Mouse (Mus musculus): ENCODE measurements around the gene Arl2.

Gene Arl2

DNA sequence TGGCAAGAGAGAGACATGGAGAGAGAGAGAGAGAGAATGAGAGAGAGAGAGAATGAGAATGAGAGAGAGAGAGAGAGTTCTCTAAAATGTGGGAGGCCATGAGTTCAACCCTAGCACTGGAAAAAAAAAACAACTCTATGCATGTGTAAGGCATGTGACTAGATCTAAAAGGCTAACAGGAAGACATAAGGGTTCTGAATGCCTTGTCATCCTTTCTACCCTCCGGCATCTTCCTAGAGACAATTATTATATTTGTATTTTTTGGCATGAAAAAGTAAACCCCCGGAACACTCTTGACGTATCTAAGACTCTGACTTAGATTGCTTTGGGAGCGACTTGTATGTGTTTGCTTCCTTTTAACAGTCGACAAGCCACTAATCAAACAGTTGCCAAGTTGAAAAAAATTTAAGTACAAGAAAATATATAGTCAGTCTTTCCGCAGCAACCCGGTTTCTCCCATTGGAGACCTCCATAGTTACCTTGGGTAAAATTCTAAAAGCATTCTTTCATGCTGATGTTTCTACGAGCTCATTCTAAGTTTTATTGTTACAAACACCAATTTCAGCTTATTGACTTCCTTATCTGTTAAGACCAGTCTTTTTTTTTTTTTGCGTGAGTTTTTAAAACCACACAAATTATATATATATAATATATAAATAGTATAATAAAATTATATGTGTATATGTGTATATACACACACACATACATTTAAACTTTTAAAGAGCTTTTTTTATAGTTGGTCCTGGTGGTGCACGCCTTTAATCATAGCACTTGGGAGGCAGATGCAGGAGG lies 14.4 kb downstream of the Arl2 start:
- DNase-seq (ENCODE audit: low read depth, low spot score) = peak; percentile 51

DNA sequence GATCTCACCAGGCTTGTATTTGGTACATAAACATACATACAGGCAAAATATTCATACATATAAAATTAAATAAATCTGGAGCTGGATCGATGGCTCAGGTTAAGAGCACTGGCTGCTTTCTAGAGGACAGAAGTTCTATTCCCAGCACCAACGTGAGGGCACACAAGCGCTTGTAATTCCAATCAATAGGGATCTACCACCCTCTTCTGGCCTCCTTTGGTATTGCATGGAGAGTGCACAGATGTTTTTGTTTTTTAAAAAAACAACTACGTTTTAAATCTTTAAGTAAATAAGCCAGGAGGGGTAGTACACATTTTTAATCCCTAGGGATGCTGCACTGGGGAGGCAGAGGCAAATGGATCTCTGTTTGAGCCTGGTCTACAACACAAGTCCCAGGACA lies 15.1 kb downstream of the Arl2 start:
- peak; percentile 83 for DNase-seq (ENCODE audit: low read depth, low spot score)

DNA sequence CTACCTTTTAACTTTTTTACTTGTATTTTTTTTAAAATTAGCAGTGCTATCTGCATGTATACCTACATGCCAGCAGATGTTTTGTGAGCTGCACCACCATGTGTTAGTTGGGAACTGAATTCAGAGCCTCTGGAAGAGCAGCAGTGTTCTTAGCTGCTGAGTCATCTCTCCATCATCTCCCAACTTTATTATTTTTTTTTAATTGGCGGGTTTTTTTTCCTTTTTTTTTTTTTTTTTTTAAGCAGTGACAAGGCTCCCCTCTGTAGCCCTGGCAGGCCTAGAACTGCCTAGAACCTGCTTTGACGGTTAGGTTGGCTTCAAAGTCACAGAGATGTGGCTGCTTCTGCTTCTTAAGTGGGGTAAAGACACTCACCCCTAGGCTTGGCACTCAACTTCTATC lies 16.4 kb downstream of the Arl2 start:
- DNase-seq (ENCODE audit: low read depth, low spot score) = no peak

DNA sequence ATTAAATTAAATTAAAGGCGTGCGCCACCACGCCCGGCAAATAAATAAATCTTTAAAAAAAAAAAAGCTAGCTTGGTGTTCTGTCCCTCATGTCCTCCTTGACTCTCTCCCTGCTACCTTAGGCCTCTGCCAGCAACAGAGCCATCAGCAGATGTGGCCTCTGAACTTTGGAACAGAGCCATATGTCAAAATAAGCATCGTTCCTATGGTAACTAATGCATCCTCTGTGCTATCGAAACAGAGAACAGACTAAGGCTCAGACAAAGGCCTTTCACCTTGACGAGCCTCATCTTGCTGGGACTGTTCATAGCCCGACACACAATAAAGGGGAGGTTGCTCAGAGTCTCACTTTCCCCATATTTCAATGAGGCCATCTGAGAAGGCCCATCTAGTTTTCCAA lies 18.0 kb downstream of the Arl2 start:
- DNase-seq (ENCODE audit: low read depth, low spot score) = no peak

DNA sequence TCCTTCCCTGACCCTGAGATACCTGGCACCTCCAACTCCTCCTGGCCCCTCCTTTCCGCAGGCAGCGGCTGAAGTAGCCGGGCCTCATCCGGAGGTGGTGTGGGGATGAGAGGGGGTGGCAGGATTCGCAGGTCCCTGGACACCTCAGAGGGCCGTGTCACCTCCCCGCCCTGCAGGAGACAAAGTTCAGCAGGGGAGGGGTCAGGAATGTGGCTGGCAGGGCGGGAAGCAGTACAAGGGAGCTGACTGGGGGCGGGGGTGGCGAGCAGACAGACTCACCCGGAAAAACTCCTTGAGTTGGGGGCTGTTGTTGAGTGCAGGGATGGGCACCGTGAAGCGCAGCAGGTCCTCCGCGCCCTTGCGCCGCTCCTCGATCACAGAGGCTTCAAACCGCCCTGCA lies 19.6 kb downstream of the Arl2 start:
- DNase-seq (ENCODE audit: low read depth, low spot score) = no peak

- no peak for DNase-seq (ENCODE audit: low read depth, low spot score)
Measured at GRCm38 (mm10) chr19:6118677-6119185, 22.6 kb downstream of the Arl2 start.

GRCm38 (mm10) chr19:6117986-6118676 lies 23.2 kb downstream of the Arl2 start, which contains the start of gene Sac3d1:
TSS of gene Sac3d1 (minus strand) at chr19:6118650.
- DNase-seq (ENCODE audit: low read depth, low spot score) = peak; percentile 97

- no peak for DNase-seq (ENCODE audit: low read depth, low spot score)
Measured at GRCm38 (mm10) chr19:6117346-6117985, 23.9 kb downstream of the Arl2 start.

DNA sequence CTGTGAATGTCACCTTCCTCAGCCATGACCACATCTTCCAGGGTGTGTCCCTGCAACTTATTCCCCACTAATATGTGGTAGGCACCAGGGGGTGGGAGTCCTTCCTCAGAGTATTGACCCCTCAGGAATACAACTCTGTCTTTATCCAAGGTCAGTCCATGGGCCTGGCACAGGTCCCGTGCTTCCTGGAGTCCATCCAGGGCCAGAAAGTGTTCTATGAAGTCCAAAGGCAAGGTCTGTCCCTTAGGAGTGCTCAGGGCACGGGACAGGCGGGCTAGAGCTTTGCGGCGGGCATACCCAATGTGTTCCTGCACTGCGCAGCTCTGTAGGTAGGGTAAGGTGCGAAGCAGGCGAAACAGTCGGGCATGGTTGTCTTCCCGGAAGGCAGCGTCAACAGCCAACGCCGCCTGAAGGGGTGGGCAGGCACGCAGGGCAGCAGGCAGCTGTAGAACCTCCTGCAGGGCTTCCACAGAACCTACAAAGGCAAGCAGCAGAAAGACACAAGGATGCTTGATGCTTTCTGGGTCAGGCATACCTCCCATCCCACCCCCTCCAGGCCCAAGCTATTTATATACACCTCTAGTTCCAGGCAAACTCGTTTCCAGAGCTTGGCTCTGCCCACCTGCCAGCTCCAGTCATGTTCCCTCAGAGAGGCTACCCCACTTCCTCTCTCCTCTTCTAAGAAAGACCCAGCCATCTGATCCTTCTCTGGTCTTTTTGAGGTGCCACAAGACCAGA lies 25.1 kb downstream of the Arl2 start:
- no peak for DNase-seq (ENCODE audit: low read depth, low spot score)

- DNase-seq (ENCODE audit: low read depth, low spot score) = no peak
Measured at GRCm38 (mm10) chr19:6113116-6113515, 28.2 kb downstream of the Arl2 start.

GRCm38 (mm10) chr19:6105586-6105985 lies 35.8 kb downstream of the Arl2 start, which contains the start of gene Naaladl1:
TSS of gene Naaladl1 (plus strand) at chr19:6105782.
- no peak for DNase-seq (ENCODE audit: low read depth, low spot score)

GRCm38 (mm10) chr19:6104476-6104875 lies 36.9 kb downstream of the Arl2 start:
- no peak for DNase-seq (ENCODE audit: low read depth, low spot score)

DNA sequence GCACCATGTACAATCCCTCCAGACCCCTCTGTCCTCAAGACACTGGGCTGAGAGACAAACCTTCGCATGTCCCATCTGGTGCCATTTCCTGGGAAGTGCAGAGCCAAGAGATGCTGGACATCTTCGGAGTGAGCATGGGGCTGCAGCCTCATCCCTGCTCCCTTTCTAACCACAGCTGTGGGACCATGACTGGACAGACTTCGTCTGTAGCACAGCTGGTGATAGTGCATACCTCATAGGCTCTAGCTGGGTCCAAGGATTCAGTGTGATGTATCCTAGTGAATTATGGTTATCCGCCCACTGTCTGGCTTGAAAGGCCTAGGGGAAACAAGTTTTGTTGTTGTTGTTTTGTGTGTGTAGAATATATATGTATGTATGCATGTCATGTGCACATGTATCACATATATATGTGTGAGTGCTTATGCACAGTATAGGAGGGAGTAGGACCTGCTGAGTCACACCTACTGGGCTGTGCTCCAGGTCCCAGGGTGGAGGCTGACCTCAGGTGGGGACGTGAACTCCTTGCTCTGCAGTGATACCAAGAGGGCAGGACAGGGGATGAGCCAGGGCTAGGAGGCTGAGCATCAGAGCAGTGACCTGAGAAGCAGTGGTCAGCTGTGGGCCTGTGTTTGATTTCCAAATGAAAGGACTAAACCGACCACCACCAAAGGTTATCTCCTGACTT lies 39.0 kb downstream of the Arl2 start:
- DNase-seq (ENCODE audit: low read depth, low spot score) = no peak

DNA sequence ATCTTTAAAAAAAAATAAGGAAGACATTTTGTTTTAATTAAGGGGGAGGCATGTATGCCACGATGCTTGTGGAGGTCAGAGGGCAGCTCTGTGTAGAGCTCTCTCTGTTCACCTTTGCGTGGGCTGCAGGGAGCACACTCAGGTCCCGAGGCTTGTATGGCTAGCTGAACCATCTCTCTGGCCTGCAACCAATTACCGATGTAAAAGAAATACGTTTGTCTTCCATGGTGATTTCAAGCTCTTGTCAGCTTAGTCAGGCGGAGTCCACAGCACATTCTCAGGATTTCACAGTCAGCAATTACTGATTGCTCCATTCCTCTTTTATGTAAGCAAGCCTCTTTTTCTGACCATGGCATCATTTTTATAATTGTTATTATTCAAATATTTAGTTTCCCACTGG lies 40.2 kb downstream of the Arl2 start:
- no peak for DNase-seq (ENCODE audit: low read depth, low spot score)

- no peak for DNase-seq (ENCODE audit: low read depth, low spot score)
Measured at GRCm38 (mm10) chr19:6097847-6098246, 43.5 kb downstream of the Arl2 start.

DNA sequence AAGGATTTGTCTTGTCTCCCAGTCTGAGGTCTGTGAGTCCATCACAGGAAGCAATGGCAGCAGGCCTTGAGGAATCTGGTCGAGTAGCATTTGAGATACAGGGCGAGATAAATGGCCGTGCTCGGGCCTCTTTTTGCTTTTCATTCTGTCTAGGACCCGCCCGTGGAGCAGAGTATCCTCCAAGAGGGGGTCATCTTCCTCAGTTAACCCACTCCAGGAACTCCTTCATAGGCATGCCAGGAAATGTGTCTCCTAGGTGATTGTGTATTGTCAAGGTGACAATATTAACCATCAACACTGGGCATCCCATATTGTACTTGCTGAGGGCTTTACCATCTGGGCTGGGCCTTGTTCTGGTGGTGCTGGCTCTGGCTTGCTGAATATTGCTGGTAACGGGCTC lies 47.2 kb downstream of the Arl2 start, which contains the start of gene AC131692.1:
TSS of gene AC131692.1 (plus strand) at position 301 of the 400 bp plus-strand sequence.
- no peak for DNase-seq (ENCODE audit: low read depth, low spot score)

GRCm38 (mm10) chr19:6088841-6089240 lies 52.5 kb downstream of the Arl2 start:
- no peak for DNase-seq (ENCODE audit: low read depth, low spot score)

- peak; percentile 94 for DNase-seq (ENCODE audit: low read depth, low spot score)
Measured at GRCm38 (mm10) chr19:6085417-6085879, 55.9 kb downstream of the Arl2 start.

GRCm38 (mm10) chr19:6084478-6085248 lies 56.7 kb downstream of the Arl2 start, which contains the start of the genes Zfpl1 and Cdca5:
TSS of gene Zfpl1 (minus strand) at chr19:6084956.
TSS of gene Cdca5 (plus strand) at chr19:6084983.
- peak; percentile 98 for DNase-seq (ENCODE audit: low read depth, low spot score)
